Mouse (Mus musculus) spleen, postnatal 10 days (tissue): ENCODE measurements at regions not wholly inside any gene's neighbourhood (a gene's known extent, or its start where the extent isn't known, plus 50 kb on each side); places are given as distances from the start of the nearest gene placed in this dataset.

Experiments
- DNase-seq, 2 experiments: peaks; one replicate each; pipeline ENCODE4 v3.0.0; 2021 to 2022; ENCODE audit warnings: low spot score in 2 of 2

- DNase-seq = no peak
These were observed 110.8 kb downstream of the Map3k7 start for GRCm38 (mm10) chr4:32074399-32075296.

GRCm38 (mm10) chr4:32076391-32076925, 112.6 kb downstream of the Map3k7 start:
- no peak for DNase-seq

- no peak for DNase-seq
These were observed 119.6 kb downstream of the Map3k7 start for GRCm38 (mm10) chr4:32083456-32083855.

GRCm38 (mm10) chr4:32084250-32084869, 120.5 kb downstream of the Map3k7 start:
- DNase-seq = no peak

GRCm38 (mm10) chr4:32085040-32085439, 121.1 kb downstream of the Map3k7 start:
- DNase-seq = no peak

GRCm38 (mm10) chr4:32091086-32091485, 127.2 kb downstream of the Map3k7 start:
- no peak for DNase-seq

- DNase-seq = no peak
These were observed 128.6 kb downstream of the Map3k7 start for GRCm38 (mm10) chr4:32092320-32093041.

GRCm38 (mm10) chr4:32098233-32098632, 134.3 kb downstream of the Map3k7 start:
- no peak for DNase-seq

- no peak for DNase-seq
These were observed 137.1 kb downstream of the Map3k7 start for GRCm38 (mm10) chr4:32101002-32101401.

GRCm38 (mm10) chr4:32106664-32107171, 131.9 kb upstream of the Bach2 start:
- DNase-seq = no peak

- no peak for DNase-seq
These were observed 116.3 kb upstream of the Bach2 start for GRCm38 (mm10) chr4:32122320-32122719.

- DNase-seq = no peak
These were observed 111.8 kb upstream of the Bach2 start for GRCm38 (mm10) chr4:32126828-32127227.

- no peak for DNase-seq
These were observed 108.0 kb upstream of the Bach2 start for GRCm38 (mm10) chr4:32130594-32130993.

GRCm38 (mm10) chr4:32131819-32132218, 106.8 kb upstream of the Bach2 start:
- DNase-seq = no peak

GRCm38 (mm10) chr4:32136151-32136550, 102.5 kb upstream of the Bach2 start:
- no peak for DNase-seq

GRCm38 (mm10) chr4:32137243-32137642, 101.4 kb upstream of the Bach2 start:
- DNase-seq = no peak

GRCm38 (mm10) chr4:32137966-32138365, 100.6 kb upstream of the Bach2 start:
- DNase-seq = no peak

GRCm38 (mm10) chr4:32139586-32139985, 99.0 kb upstream of the Bach2 start:
- no peak for DNase-seq

GRCm38 (mm10) chr4:32140068-32140467, 98.5 kb upstream of the Bach2 start:
- DNase-seq = no peak

GRCm38 (mm10) chr4:32142198-32142597, 96.4 kb upstream of the Bach2 start:
- DNase-seq = no peak

GRCm38 (mm10) chr4:32147146-32147545, 91.5 kb upstream of the Bach2 start:
- DNase-seq = no peak

- no peak for DNase-seq
These were observed 90.0 kb upstream of the Bach2 start for GRCm38 (mm10) chr4:32148597-32148996.
